Mouse (Mus musculus) gastrocnemius, adult 18-20 months (tissue): Measurements from ENCODE around the gene Kif20b. TPM values are rescaled to one million over a fixed set of nuclear protein-coding genes. Genes with fewer than 3 reads are reported as not detected.

ENCODE experiments used
- DNase-seq: peaks from one replicate; pipeline ENCODE4 v3.0.0; 2021; ENCODE audit warnings: low spot score
- microRNA-seq: library from miRNA; unstranded; fragments of <30 nt; microRNA quantifications from one replicate; pipeline ENCODE4 v1.2.0, GENCODE M21; 2021
- total RNA-seq, 2 experiments: library from RNA; stranded (reverse); gene quantifications; 2 replicates each; pipeline ENCODE4 v1.2.3; 2021

Kif20b gene
- total RNA-seq, 2 experiments from 2014 or later = 0.21 to 0.25 TPM

DNA sequence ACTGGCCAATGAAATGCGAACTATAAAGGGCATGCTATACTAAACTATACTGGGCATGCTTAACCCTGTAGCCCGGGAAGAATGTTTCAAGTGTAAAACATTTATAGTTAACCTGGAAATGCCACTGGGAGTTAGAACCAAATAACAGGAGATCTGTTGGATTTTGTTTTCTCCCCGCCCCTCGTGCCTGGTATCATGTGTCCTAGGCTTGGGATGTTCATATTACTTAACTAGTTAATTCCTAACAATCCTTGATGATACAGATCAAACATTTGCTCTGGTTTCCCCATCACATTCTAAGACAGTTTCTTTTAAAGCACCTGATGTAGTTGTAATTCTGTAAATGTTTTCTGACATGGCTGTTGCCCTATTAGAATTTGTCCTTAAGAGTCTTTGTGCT lies 2.1 kb upstream of the Kif20b start:
- DNase-seq = no peak

DNA sequence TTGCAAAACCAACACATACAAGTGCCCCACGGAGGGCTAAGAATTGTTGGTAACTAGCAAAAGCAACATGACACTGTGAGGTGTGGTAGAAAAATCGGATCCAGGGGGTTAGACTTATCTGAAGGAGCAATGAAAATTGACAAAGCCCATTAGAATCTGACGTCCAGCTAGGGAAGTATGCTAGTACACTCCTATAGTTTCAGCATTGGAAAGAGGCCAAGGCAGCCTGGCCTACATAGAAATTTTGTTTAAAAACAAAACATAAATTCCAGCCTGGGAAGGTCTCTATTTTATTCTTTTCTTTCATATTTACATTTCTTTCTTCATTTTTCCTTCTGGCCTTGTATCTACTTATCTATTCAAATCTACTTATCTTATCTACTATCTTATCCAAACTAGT lies 1.6 kb upstream of the Kif20b start:
- no peak for DNase-seq

DNA sequence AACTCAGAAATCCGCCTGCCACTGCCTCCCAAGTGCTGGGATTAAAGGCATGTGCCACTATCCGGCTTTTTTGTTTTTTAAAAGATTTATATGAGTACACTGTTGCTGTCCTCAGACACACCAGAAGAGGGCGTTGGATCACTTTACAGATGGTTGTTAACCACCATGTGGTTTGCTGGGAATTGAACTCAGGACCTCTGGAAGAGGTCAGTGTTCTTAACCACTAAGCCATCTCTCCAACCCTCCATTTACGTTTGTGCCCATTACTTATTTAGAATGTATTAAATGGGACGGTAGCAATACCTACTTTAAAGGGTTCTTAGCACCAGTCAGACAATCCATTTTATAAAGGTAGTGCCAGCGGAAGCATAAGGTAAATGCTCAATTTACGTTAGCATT lies 909 bp upstream of the Kif20b start:
- DNase-seq = no peak

DNA sequence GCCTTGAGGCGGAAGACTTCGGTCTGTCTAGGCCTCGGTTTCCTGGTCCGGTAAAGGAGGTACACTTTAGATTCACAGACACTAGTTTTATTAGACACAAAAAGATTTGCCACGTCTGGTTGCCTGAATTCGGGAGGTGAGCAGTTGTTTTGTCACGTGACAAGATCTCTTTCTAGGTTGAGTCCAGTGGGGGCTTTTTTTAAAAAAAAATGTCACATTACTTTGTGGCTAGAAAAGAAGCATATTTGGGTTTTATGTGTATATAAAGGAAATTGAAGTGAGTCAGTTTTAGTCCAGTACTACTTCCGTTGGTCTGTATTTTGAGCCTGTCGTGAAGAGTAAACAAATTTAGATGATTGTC lies 422 bp downstream of the Kif20b start:
- DNase-seq = no peak

DNA sequence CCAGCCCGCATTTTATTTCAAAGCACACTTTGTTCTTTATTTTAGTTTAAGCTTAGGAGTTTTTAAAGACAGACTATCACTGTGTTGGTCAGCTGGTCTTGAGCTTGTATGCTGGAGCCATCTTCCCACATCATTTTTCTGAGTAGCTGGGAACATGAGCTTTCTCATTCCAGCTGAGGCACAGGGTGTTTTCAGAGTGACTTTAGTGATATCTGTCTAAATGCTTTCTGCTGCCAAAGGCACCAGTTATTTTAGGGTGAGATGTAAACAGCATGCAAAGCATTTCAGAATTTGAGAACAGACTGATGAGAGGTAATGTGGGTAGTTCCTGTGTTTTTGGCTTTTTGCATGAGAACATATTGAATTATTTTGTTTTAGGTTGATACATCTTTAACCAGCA lies 25.0 kb downstream of the Kif20b start:
- no peak for DNase-seq

DNA sequence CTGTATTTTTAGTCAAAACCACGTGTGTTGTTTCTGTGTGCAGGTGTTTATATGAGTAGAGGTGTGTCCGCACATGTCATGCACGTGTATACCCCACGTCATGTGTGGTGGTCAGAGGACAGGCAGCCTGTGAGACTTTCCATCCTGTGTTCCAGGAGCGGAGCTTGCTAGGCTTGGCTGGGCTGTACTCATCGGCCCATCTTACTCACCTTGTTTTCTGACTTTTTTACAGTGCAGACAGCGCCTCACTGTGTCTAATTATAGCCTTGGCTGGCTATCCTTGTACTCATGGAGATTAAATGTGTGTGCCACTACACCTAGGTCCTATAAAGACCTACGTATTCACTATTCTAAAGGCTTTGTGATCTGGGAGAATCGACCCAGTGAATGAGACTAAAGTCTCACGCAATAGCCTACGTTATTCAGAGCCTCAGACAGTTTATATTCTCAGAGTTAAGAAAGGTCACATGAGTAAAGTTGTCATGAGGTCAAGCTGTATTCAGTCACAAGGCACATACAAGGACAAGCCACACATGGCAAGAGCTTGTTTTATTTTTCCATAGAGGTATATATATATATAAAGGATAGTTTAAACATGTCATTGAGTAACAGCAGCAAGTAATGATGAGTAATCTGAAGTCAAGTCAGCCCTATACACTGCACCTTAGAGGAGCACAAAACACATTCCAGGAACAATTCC lies 31.8 kb downstream of the Kif20b start:
- no peak for DNase-seq

DNA sequence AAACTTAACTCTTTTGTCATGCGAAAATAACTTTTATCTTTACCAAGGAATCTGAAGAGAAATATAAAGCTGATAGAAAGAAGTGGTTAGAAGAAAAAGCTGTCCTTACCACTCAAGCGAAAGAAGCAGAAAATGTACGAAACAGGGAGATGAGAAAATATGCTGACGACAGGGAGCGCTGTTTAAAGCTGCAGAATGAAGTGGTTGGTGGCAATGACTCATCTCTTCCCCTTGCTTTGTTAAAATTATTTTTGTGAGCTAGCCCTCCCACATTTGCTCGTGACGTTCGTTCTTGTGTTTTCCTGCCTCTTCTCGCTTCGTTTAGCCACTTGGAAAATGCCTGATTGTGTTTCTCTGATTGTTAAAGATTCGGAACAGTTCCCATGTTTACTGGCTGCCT lies 37.2 kb downstream of the Kif20b start:
- DNase-seq = no peak

DNA sequence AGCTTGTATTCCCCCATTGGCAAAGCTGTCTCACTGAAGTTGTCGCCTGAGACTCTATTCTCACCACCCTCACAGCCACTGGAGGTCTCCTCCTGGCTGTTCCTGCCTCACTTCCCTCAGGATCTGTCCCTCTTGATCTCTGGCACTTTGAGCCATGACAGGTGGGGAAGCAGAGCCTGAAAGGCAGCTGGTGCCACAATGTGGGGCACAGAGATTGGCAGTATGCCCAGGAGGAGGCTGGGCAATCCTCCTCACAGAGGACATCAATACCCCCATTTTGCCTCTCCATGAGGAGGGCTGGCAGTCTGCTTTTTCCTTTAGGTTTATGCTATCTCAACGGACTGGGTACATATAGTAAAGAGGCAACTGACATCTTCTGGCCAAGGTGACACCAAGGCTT lies 62.6 kb downstream of the Kif20b start:
- DNase-seq = no peak

DNA sequence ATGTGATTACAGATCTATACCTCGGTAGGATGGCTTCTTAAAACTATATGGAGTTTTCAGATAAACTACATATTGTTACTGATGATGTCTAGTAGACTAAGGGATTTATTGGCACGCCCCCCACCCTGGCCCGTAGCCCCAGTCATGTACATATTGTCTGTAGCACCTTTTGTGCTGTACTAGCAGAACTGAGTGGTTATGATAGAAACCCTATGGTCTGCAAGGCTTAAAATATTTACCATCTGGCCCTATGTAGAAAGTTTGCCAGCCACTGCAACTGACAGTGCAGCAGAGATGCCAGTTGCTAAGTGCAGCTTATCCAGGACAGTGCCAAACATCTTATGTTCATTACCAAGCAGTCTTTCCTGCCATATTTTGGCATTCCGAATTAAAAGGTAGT lies 68.3 kb downstream of the Kif20b start:
- DNase-seq = no peak

DNA sequence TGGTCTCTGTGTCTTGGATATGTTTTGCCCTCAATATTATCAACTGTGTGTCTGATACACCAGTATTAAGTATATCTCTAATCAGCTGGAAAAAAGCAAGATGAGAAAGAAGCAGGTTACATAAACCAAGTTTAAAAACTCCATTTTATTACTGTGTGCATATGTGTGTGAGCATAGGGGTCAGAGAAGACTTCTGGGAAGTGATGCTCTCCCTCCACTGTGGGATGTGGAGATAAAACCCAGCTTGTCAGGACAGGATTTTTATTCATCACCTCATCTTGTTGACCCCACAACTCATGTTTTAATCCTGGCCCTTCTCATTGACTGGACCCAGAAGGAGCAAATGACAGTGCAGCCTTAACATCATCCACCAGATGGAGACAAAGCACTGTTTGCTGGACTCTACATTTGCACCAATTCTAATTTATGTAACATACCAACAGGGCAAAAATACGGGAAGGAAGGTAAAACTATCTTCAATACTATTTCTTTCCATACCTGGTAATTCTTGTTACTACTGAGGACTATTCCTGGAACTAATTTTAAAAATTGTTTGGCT lies 70.9 kb downstream of the Kif20b start:
- DNase-seq = peak; percentile 4

DNA sequence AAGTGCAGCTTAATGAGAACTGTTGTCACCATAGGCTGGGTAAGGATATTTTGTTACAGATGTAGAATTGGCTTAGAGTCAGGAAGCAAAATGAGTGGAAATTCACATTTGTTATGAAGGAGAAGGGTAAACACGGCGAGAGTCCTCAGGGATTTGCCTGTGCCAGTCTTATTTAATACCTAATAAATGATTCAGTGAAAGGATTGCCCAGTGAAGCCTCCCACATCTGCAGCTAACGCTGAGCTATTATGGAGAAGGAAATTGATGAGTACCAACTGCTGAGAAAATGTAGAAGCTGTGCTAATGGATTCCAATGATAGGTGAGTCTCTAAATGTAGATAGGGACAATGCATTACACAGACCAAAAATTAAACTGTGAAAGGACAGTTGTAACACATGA lies 92.9 kb downstream of the Kif20b start:
- no peak for DNase-seq

DNA sequence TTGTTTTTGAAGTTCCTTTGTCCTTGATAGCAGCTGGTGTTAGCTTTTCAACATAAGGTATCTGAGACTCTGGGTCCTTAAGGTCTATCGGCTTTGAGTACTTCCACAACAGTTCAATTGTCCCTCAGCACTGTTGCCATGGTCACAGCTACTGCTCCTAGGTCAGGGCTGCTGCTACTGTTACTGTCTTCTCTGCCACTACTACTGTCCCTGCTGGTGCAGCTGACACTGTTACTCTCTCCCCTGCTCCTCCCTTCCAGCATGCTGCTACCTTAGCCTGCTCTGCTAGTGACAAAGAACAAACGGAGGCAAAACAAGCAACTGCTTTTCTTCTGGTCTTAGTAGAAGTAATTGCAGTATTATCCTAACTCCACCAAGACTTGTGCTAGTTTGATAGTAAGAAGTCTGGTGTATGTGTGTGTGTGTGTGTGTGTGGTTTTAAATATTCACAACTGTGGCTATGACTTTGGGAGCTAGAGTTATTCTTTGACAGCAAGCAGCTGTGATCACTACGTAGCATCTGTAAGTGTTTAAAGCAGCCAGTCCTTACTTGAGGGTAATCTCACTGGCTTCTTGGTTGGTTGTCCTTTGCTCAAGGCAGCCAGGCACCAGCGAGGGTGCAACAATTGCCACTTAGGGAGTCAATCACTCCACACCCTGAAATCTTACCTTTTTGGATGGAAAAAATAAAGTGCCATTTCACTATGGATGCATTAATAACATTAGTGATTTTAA lies 95.5 kb downstream of the Kif20b start:
- no peak for DNase-seq

DNA sequence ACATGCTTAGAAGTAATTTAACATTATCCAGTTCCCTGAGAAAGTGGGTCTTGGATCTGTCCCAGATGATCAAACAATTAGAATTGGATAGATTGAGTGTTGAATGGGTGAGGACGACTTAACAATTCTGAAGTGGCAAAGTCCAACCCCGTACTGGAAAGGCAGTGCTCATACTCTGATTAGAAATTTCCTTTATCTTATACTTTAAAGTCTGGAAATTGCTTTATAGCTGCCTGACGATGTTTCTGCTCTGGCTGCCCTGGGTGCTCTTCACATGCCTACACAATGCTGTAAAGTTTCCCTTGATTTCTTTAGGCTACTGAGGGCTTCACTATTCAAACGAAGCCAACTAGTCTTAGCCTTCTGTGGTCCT lies 96.0 kb downstream of the Kif20b start:
- no peak for DNase-seq

Small RNA genes lying within 50 kb of the gene (microRNA-seq; reads per million reads assigned to microRNA genes)
- gene Mir1950 = not detected

Other genes starting within 250 kb of the Kif20b start
- gene Slc16a12, start 175.1 kb upstream of the Kif20b start, total RNA-seq = under 1 TPM; 0.18 to 0.74 TPM
- gene Pank1, start 42.9 kb upstream of the Kif20b start, total RNA-seq = 10 to 100 TPM; 14.7 to 17.8 TPM